Mouse (Mus musculus) central nervous system, embryonic 11.5 days (tissue): ENCODE data around the gene Bicdl1. TPM values are rescaled to one million over a fixed set of nuclear protein-coding genes. Genes with fewer than 3 reads are reported as not detected.

Experiments used
- polyA plus RNA-seq: library from polyadenylated mRNA; depleted of rRNA; stranded (reverse); fragments of >200 nt; gene quantifications from 2 replicates; pipeline ENCODE4 v1.2.3, GENCODE M21; 2012; rRNA removed

Bicdl1 gene
- polyA plus RNA-seq = 29.7 and 36.1 TPM in 2 replicates

DNA sequence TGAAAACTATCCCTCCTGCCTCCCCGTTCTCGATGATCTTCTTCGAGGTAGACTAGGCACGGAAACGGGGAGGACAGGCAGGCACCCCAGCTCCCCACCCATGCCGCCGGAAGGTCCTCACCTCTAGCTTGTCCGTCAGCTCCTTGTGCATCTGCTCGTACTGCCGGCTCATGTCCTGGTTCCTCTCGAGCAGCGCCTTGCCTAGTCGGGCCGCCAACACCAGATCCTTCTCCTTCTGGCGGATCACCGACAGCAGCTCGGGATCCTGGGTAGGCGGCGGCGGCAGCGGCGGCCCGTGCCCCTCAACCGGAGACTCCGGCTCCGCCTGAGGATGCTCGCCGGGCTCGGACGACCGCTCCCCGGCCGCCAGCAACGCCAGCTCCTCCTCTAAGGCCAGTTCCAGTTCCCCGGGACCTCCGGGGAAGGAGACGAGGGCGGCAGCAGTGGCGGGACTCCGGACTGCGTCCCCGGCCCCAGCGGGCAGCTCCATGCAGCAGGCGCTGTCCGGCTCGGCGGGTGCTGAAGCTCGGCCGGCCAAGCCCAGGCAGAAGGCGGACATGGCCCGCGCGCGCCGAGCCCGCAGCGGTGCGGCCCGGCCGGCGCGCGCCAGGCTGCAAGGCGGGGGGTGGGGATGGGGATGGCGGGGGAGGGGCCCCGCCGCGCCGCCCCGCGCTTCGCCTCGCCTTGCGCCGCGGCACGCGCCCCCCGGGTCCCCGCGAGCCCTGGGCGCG, at the start of gene Bicdl1:
Gene Bicdl1, minus strand, starts transcription at position 621 of the 731 bp plus-strand sequence.

DNA sequence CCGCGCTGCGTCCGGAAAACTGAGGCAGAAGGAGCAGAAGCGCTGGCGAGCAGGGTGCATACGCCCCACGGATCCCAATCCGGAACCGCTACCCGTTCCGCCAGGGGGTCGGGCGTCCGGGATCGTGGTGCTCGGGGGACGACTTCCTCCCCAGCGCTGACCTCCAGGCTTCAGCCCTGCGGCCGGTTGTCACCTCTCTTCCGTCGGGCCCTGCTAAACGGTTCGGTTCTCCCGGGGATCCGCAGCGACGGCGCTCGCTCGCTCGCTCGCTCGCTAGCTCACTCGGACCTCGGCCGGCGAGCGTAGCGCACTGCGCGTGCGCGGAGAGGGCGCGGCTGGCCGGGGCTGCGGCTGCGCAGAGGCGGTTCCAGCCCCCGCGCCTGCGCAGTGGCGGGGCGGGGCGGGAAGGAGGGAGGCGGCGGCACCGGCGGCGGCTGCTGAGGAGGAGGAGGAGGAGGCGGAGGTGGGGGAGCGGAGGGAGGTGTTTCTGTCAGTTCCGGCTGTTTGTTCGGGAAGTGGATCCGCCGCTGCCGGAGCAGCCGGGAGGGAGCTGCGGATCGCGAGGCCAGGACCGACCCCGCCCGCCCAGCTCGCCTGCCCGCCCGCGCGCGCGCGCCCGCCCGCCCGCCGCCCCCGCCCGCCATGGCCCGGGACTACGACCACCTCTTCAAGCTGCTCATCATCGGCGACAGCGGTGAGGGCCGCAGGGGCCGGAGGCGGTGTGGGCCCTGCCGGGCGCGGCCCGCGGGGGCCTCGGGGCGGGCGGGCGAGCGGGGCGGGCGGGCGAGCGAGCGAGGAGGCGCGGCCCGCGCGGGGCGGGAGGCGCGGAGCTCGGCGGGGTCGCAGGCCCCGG, 99.7 kb downstream of the Bicdl1 start, which contains the start of gene Rab35:
Gene Rab35, plus strand, starts transcription at position 404 of the 853 bp plus-strand sequence.

Other genes starting within 250 kb of the Bicdl1 start
- gene Sirt4, start 246.9 kb downstream of the Bicdl1 start, polyA plus RNA-seq = 41.7 and 58.3 TPM in 2 replicates
- gene Pxn, start 224.9 kb downstream of the Bicdl1 start, polyA plus RNA-seq = 35.1 and 46.8 TPM in 2 replicates
- gene Rplp0, start 172.2 kb downstream of the Bicdl1 start, polyA plus RNA-seq = 2,245 and 2,728 TPM in 2 replicates
- 49.0 and 56.7 TPM in 2 replicates for gene Gcn1l1, start 166.4 kb downstream of the Bicdl1 start, polyA plus RNA-seq
- 56.2 and 63.9 TPM in 2 replicates for gene Rab35, start 99.7 kb downstream of the Bicdl1 start, polyA plus RNA-seq
- 17.7 and 25.2 TPM in 2 replicates for gene Cit, start 113.7 kb upstream of the Bicdl1 start, polyA plus RNA-seq